Mouse (Mus musculus): Measurements from ENCODE around the gene Gad1. TPM values are rescaled to one million over a fixed set of nuclear protein-coding genes. Genes with fewer than 3 reads are reported as not detected.
A peak's percentile ranks its signal among the peaks of the same experiment; 100 is the strongest.

Gene Gad1
- polyA plus RNA-seq, 1 experiment from 2014 or later: 2.0 TPM

DNA sequence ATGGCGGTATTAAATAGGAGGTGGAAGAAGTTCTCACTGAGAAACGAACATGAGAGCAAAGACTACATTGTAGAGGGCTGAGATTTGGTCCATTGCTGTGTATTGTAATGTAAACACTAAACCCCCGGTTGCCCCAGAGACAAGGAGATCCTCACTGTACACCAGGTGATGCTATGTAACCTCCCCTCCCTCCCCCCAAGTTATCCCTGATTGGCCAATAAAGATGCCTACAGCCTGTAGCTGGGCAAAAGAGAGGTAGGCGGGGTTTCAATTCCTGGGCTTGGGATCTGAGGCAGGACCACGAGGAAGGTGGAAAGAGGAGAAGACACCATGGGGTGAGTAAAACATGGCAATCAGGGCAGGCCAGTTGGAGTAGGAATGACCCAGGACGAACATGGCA is 2.2 kb upstream of the Gad1 start:
- Histone ChIP-seq H3K4me3 (ENCODE audit: low read depth, low read length) (no peak overlapping the region), H3K9me3 (replicated peaks; ENCODE audit: control insufficient read depth, low read length) (no peaks in the 10 kb centered on the region), H3K27ac (replicated peaks; ENCODE audit: low read depth, low read length) (no peak overlapping the region), H3K9ac (replicated peaks; ENCODE audit: low read length) (no peak overlapping the region), H3K27me3 (ENCODE audit: control insufficient read depth, insufficient read depth, low read length) (no peaks in the 10 kb centered on the region), H3K4me1 (ENCODE audit: control insufficient read depth, insufficient read depth, low read length) (no peaks in the 10 kb centered on the region), H3K36me3 (replicated peaks; ENCODE audit: control insufficient read depth, insufficient read depth, low read depth, low read length) (no peaks in the 10 kb centered on the region), H3K4me2 (ENCODE audit: low read depth, low read length) (no peak overlapping the region)
- ATAC-seq (replicated peaks; ENCODE audit: insufficient number of reproducible peaks, low FRiP score, low TSS enrichment, low read depth): no peak
- no peak for DNase-seq (ENCODE audit: low spot score)
- 73% methylated on average over 6 of the region's 6 CpGs for WGBS

DNA sequence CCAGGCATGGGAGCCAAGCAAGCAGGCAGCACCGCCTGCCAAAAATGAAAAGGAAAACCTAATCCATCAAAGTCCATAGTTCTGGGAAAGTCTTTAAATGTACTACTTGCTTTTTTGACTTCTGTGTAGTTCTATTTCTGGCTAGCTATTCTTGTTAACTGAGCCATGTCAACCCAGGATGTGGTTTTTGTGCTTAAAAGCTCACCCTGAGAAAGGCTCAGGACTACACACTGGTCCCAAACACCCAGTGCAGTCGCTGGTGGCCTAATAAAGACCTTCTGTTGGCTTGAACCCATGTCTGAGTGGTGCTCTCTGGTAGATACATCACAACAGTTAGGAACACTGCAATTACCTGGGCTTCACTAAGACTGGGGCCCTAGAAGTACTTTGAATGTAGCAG is 1.4 kb upstream of the Gad1 start:
- no peaks in the 10 kb centered on the region for H3K36me3 ChIP-seq (replicated peaks; ENCODE audit: control insufficient read depth, insufficient read depth, low read depth, low read length)
- no peaks in the 10 kb centered on the region for H3K4me1 ChIP-seq (ENCODE audit: control insufficient read depth, insufficient read depth, low read length)
- DNase-seq (ENCODE audit: low spot score): no peak
- WGBS: 86% methylated on average over 2 of the region's 2 CpGs
- no peak overlapping the region for H3K4me2 ChIP-seq (ENCODE audit: low read depth, low read length)
- H3K9ac ChIP-seq (replicated peaks; ENCODE audit: low read length): no peak overlapping the region
- no peak overlapping the region for H3K27ac ChIP-seq (replicated peaks; ENCODE audit: low read depth, low read length)
- no peak for ATAC-seq (replicated peaks; ENCODE audit: insufficient number of reproducible peaks, low FRiP score, low TSS enrichment, low read depth)
- H3K27me3 ChIP-seq (ENCODE audit: control insufficient read depth, insufficient read depth, low read length): no peaks in the 10 kb centered on the region
- H3K9me3 ChIP-seq (replicated peaks; ENCODE audit: control insufficient read depth, low read length): no peaks in the 10 kb centered on the region
- no peak overlapping the region for H3K4me3 ChIP-seq (ENCODE audit: low read depth, low read length)

DNA sequence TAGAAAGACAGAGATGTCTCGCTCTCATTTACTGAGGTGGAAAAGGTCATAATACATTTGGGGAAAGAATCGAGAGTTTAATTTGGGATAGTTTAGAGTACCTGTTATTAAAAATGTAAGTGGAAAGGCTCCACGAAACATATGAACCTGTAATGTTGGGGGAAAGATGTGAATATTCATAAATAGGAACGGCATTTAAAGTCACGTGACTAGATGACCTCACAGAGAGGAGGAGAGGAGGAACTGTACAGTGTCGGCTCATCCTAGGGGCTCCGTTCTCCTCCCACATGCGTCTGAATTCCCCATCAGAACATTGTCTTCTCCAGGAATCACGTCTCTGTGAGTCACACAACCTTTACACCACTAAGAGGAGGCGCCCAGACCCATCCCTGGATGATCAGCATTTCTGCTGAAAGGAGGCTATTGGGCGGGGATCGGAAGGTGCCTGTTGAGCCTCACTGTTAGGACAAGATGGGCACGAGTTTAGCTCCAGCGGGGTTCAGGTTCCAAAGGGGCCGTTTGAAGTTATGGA is 739 bp upstream of the Gad1 start:
- no peaks in the 10 kb centered on the region for H3K27me3 ChIP-seq (ENCODE audit: control insufficient read depth, insufficient read depth, low read length)
- H3K4me3 ChIP-seq (ENCODE audit: low read depth, low read length): no peak overlapping the region
- WGBS: 79% methylated on average over 15 of the region's 15 CpGs
- no peak for DNase-seq (ENCODE audit: low spot score)
- no peaks in the 10 kb centered on the region for H3K36me3 ChIP-seq (replicated peaks; ENCODE audit: control insufficient read depth, insufficient read depth, low read depth, low read length)
- H3K9me3 ChIP-seq (replicated peaks; ENCODE audit: control insufficient read depth, low read length): no peaks in the 10 kb centered on the region
- no peak overlapping the region for H3K9ac ChIP-seq (replicated peaks; ENCODE audit: low read length)
- ATAC-seq (replicated peaks; ENCODE audit: insufficient number of reproducible peaks, low FRiP score, low TSS enrichment, low read depth): no peak
- no peaks in the 10 kb centered on the region for H3K4me1 ChIP-seq (ENCODE audit: control insufficient read depth, insufficient read depth, low read length)
- H3K27ac ChIP-seq (replicated peaks; ENCODE audit: low read depth, low read length): no peak overlapping the region
- H3K4me2 ChIP-seq (ENCODE audit: low read depth, low read length): no peak overlapping the region

- Histone ChIP-seq H3K27ac (replicated peaks; ENCODE audit: low read depth, low read length) (no peak overlapping the region), H3K4me2 (ENCODE audit: low read depth, low read length) (no peak overlapping the region), H3K4me3 (ENCODE audit: low read depth, low read length) (no peak overlapping the region), H3K4me1 (ENCODE audit: control insufficient read depth, insufficient read depth, low read length) (no peaks in the 10 kb centered on the region), H3K36me3 (replicated peaks; ENCODE audit: control insufficient read depth, insufficient read depth, low read depth, low read length) (no peaks in the 10 kb centered on the region), H3K27me3 (ENCODE audit: control insufficient read depth, insufficient read depth, low read length) (peaks cover 1% of the 10 kb centered on the region; the same call in 1 of the 2 replicates), H3K9me3 (replicated peaks; ENCODE audit: control insufficient read depth, low read length) (no peaks in the 10 kb centered on the region), H3K9ac (replicated peaks; ENCODE audit: low read length) (no peak overlapping the region)
- DNase-seq (ENCODE audit: low spot score) (no peak), ATAC-seq (replicated peaks; ENCODE audit: insufficient number of reproducible peaks, low FRiP score, low TSS enrichment, low read depth) (no peak)
- 82% methylated on average over 3 of the region's 3 CpGs for WGBS
Observed at GRCm38 (mm10) chr2:70553826-70554225, 954 bp downstream of the Gad1 start.

GRCm38 (mm10) chr2:70558112-70558842 is 5.4 kb downstream of the Gad1 start:
- no peak overlapping the region for H3K9ac ChIP-seq (replicated peaks; ENCODE audit: low read length)
- H3K9me3 ChIP-seq (replicated peaks; ENCODE audit: control insufficient read depth, low read length): no peaks in the 10 kb centered on the region
- no peak overlapping the region for H3K4me3 ChIP-seq (ENCODE audit: low read depth, low read length)
- H3K4me1 ChIP-seq (ENCODE audit: control insufficient read depth, insufficient read depth, low read length): no peaks in the 10 kb centered on the region
- peaks cover 45% of the 10 kb centered on the region for H3K27me3 ChIP-seq (ENCODE audit: control insufficient read depth, insufficient read depth, low read length)
- DNase-seq (ENCODE audit: low spot score): peak; percentile 97
- WGBS: 9% methylated on average over 15 of the region's 18 CpGs
- no peak overlapping the region for H3K4me2 ChIP-seq (ENCODE audit: low read depth, low read length)
- no peak for ATAC-seq (replicated peaks; ENCODE audit: insufficient number of reproducible peaks, low FRiP score, low TSS enrichment, low read depth)
- no peak overlapping the region for H3K27ac ChIP-seq (replicated peaks; ENCODE audit: low read depth, low read length)
- no peaks in the 10 kb centered on the region for H3K36me3 ChIP-seq (replicated peaks; ENCODE audit: control insufficient read depth, insufficient read depth, low read depth, low read length)

DNA sequence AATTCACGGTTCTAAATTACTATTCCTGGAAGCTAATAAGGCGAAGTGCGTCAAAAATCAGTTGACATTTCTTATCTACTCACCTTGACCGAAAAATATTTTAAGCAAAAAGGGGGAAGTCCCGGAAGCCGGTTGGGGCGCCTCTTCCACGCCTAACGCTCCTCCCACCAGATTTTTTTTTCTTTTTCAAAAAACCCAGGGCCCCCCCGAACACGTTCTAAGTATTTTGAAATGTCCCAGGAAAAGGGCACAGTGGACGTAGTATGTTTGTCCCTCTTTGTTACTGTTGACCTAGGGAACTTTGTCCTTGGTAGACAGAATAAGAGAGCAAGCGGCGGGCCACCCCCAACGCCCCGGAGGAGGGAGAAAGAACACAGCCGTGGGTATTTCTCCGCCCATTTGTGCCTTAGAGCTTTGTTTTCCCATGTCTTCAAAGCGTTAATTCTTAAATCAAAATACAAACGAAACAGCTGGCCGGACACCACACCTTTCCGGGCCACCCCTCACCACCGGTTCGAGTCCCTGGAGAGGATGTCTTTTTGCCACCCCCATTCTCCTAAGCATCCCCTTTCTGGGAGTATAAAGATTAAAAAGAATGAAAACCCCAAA is 6.1 kb downstream of the Gad1 start:
- Histone ChIP-seq H3K9ac (replicated peaks; ENCODE audit: low read length) (no peak overlapping the region), H3K4me3 (ENCODE audit: low read depth, low read length) (no peak overlapping the region), H3K4me1 (ENCODE audit: control insufficient read depth, insufficient read depth, low read length) (no peaks in the 10 kb centered on the region), H3K9me3 (replicated peaks; ENCODE audit: control insufficient read depth, low read length) (no peaks in the 10 kb centered on the region), H3K4me2 (ENCODE audit: low read depth, low read length) (no peak overlapping the region), H3K27ac (replicated peaks; ENCODE audit: low read depth, low read length) (no peak overlapping the region), H3K27me3 (ENCODE audit: control insufficient read depth, insufficient read depth, low read length) (peaks cover 52% of the 10 kb centered on the region), H3K36me3 (replicated peaks; ENCODE audit: control insufficient read depth, insufficient read depth, low read depth, low read length) (no peaks in the 10 kb centered on the region)
- WGBS: 11% methylated on average over 24 of the region's 24 CpGs
- DNase-seq (ENCODE audit: low spot score) (no peak), ATAC-seq (replicated peaks; ENCODE audit: insufficient number of reproducible peaks, low FRiP score, low TSS enrichment, low read depth) (no peak)

DNA sequence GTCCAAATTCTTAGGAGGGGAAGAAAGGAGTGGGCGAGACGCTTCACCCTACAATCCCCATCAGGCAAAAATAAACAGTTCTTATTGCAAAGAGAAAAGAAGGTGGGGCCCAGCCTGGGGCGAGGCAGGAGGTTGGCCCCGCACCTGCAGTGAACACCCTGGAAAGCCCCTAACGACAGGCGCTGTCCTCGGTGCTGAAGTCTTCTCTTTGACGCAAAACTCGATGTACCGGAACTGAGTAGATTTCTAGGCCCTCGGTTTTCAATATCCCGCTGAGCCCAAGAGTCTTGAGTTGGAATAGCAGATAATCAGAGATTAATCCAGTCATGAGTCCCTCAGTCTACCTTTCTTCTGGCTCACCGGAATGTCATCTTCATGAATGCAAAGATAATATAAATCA is 6.6 kb downstream of the Gad1 start:
- DNase-seq (ENCODE audit: low spot score) (peak; percentile 93), ATAC-seq (replicated peaks; ENCODE audit: insufficient number of reproducible peaks, low FRiP score, low TSS enrichment, low read depth) (no peak)
- Histone ChIP-seq H3K9ac (replicated peaks; ENCODE audit: low read length) (no peak overlapping the region), H3K4me1 (ENCODE audit: control insufficient read depth, insufficient read depth, low read length) (no peaks in the 10 kb centered on the region), H3K4me2 (ENCODE audit: low read depth, low read length) (no peak overlapping the region), H3K4me3 (ENCODE audit: low read depth, low read length) (no peak overlapping the region), H3K36me3 (replicated peaks; ENCODE audit: control insufficient read depth, insufficient read depth, low read depth, low read length) (no peaks in the 10 kb centered on the region), H3K9me3 (replicated peaks; ENCODE audit: control insufficient read depth, low read length) (no peaks in the 10 kb centered on the region), H3K27me3 (ENCODE audit: control insufficient read depth, insufficient read depth, low read length) (peaks cover 58% of the 10 kb centered on the region), H3K27ac (replicated peaks; ENCODE audit: low read depth, low read length) (no peak overlapping the region)
- 1% methylated on average over 13 of the region's 13 CpGs for WGBS

DNA sequence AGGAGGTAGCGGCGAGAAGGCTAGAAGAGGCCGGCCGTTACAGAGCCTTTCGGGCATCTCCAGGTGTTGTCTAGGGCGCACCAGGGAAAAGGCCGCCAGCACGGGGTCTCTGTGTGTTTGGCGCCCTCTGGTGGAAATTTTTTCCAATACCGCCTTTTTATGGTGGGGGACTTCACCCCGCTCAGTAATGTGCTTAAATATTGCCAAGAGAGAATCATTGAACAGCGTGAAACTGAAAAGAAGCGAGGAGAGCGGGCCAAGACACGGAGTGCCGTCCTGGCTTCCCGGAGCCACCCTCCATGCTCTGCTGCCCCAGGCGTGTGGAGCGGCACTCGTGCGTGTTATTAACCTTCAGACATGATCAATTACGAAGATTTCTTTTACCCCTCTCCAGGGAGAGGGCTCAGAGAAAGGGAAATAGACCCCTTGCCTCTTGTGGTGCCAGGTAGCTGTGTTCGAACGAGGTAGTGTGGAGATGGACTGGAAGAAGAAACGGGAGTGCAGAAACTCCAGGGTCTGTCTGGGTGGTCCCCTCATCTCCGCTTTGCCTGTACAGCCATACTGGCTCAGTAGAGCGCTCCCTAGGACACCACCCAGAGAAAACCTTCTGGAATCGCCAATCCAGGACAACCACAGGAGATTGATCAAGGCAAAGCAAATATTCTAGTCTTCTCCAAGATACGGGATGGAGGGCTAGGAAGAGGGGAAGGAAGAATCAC is 8.4 kb downstream of the Gad1 start:
- no peaks in the 10 kb centered on the region for H3K9me3 ChIP-seq (replicated peaks; ENCODE audit: control insufficient read depth, low read length)
- no peak overlapping the region for H3K27ac ChIP-seq (replicated peaks; ENCODE audit: low read depth, low read length)
- no peak overlapping the region for H3K9ac ChIP-seq (replicated peaks; ENCODE audit: low read length)
- H3K4me3 ChIP-seq (ENCODE audit: low read depth, low read length): no peak overlapping the region
- H3K36me3 ChIP-seq (replicated peaks; ENCODE audit: control insufficient read depth, insufficient read depth, low read depth, low read length): no peaks in the 10 kb centered on the region
- peaks cover 72% of the 10 kb centered on the region for H3K27me3 ChIP-seq (ENCODE audit: control insufficient read depth, insufficient read depth, low read length)
- DNase-seq (ENCODE audit: low spot score): peak; percentile 90
- peak overlapping the region; percentile 14; the same call in 1 of the 2 replicates for H3K4me2 ChIP-seq (ENCODE audit: low read depth, low read length)
- 1% methylated on average over 29 of the region's 29 CpGs for WGBS
- no peak for ATAC-seq (replicated peaks; ENCODE audit: insufficient number of reproducible peaks, low FRiP score, low TSS enrichment, low read depth)
- no peaks in the 10 kb centered on the region for H3K4me1 ChIP-seq (ENCODE audit: control insufficient read depth, insufficient read depth, low read length)

All from embryonic facial prominence, embryonic 11.5 days (tissue).